10 mouse cellular contexts compared by ENCODE assay signal in the genomic region with DNA sequence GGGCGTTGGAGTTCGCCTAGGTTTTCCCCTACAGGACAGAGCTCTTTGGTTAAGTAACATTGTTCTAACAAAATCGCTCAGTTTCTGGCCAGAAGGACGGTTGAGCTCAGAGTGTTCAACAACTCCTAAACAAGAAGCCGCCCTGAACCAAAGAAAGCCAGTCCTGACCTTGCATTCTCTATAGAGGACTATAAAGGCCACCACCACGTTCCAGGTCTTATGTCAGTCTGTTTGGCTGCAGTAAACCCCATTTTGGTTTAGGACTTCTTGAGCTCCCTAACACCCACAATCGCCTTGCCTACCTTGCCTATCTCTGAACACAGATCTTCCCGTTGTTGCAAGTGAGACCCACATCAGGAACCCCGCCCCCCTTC. TPM values are rescaled to one million over a fixed set of nuclear protein-coding genes. Genes with fewer than 3 reads are reported as not detected.
DNase-seq lines count a peak whose midpoint lies in the region; ATAC-seq and TF ChIP-seq lines count a peak whose summit lies in the region.
"Had no signal": no experiment of that assay in that cellular context is flagged by ENCODE, and none has a peak within 500 bp of the region (broad histone marks: within the 10 kb centered on the region; RNA-seq: fewer than 3 reads in every experiment).

No protein-coding gene starts in this region.

- H3K9ac ChIP-seq in limb, embryonic 15.5 days: no peak overlapping the region
- H3K9ac ChIP-seq in stomach, postnatal 0 days (ENCODE audit: low read length): no peak overlapping the region

- H3K36me3 ChIP-seq in megakaryocyte, embryonic 14.5 days (replicated peaks; ENCODE audit: low read length): no peaks in the 10 kb centered on the region
- no peaks in the 10 kb centered on the region for H3K36me3 ChIP-seq in limb, embryonic 15.5 days
- no peaks in the 10 kb centered on the region for H3K36me3 ChIP-seq in stomach, postnatal 0 days (ENCODE audit: control insufficient read depth, insufficient read depth, low read length)

- ATAC-seq in megakaryocyte, adult 5-6 weeks (ENCODE audit: poor library complexity, severe bottlenecking): no peak
- no peak for ATAC-seq in limb, embryonic 15.5 days (ENCODE audit: insufficient number of reproducible peaks, low FRiP score, low TSS enrichment, low read depth)
- no peak for ATAC-seq in stomach, postnatal 0 days (ENCODE audit: low FRiP score, low TSS enrichment)

- peak overlapping the region; percentile 85 for H3K4me3 ChIP-seq in megakaryocyte, embryonic 14.5 days (replicated peaks)
- peak overlapping the region; percentile 35 for H3K4me3 ChIP-seq in limb, embryonic 15.5 days
- peak overlapping the region; percentile 29 for H3K4me3 ChIP-seq in stomach, postnatal 0 days (ENCODE audit: low read depth, low read length)

- peaks cover 7% of the 10 kb centered on the region for H3K4me1 ChIP-seq in megakaryocyte, embryonic 14.5 days
- H3K4me1 ChIP-seq in limb, embryonic 15.5 days: peaks cover 9% of the 10 kb centered on the region
- H3K4me1 ChIP-seq in stomach, postnatal 0 days (replicated peaks; ENCODE audit: control insufficient read depth, insufficient read depth): no peaks in the 10 kb centered on the region

- DNase-seq in embryo, embryonic 10 days (ENCODE audit: low spot score): peak; percentile 7
- no peak for DNase-seq in embryo, embryonic 10.5 days (ENCODE audit: low spot score)
- DNase-seq in stomach, postnatal 0 days (ENCODE audit: low spot score): no peak
- DNase-seq in gastrocnemius, postnatal 10 days: no peak
- DNase-seq in spleen, postnatal 4 days (ENCODE audit: low spot score in 2 of 2): no peak
- DNase-seq: kidney, adult 8-10 months; thymus, postnatal 14 days had no signal

- H3K9me3 ChIP-seq in megakaryocyte, embryonic 14.5 days: peaks cover 15% of the 10 kb centered on the region; the same call in 1 of the 2 replicates
- no peaks in the 10 kb centered on the region for H3K9me3 ChIP-seq in limb, embryonic 15.5 days
- H3K9me3 ChIP-seq in stomach, postnatal 0 days (ENCODE audit: control insufficient read depth, low read length): no peaks in the 10 kb centered on the region

- no peak for TF ChIP-seq CTCF in stomach, postnatal 0 days (IDR thresholded peaks at IDR 0.05; ENCODE audit: low read depth)

- TF ChIP-seq EP300 in stomach, postnatal 0 days (optimal IDR thresholded peaks at IDR 0.05): no peak

- no peak overlapping the region for H3K27ac ChIP-seq in limb, embryonic 15.5 days
- H3K27ac ChIP-seq in stomach, postnatal 0 days (replicated peaks): no peak overlapping the region

- H3K4me2 ChIP-seq in limb, embryonic 15.5 days: peak overlapping the region; percentile 86
- H3K4me2 ChIP-seq in stomach, postnatal 0 days (replicated peaks; ENCODE audit: low read depth): peak overlapping the region; percentile 55

- 12% methylated on average over 9 of the region's 9 CpGs for WGBS in limb, embryonic 15.5 days
- 14% methylated on average over 9 of the region's 9 CpGs for WGBS in stomach, postnatal 0 days

- H3K27me3 ChIP-seq in megakaryocyte, embryonic 14.5 days (replicated peaks): peaks cover 17% of the 10 kb centered on the region
- H3K27me3 ChIP-seq in limb, embryonic 15.5 days: peaks cover 23% of the 10 kb centered on the region
- H3K27me3 ChIP-seq in stomach, postnatal 0 days (ENCODE audit: control insufficient read depth, insufficient read depth, low read length): no peaks in the 10 kb centered on the region; the same call in 1 of the 2 replicates

RNA-seq across cellular contexts. Expression of a gene that starts 0.3 kb away (rescaled TPM):
- polyA plus RNA-seq in megakaryocyte, embryonic 14.5 days (2012; ENCODE audit: insufficient read depth, low replicate concordance): not detected in 2 replicates
- not detected in 2 replicates for total RNA-seq in megakaryocyte, adult 5-6 weeks (2015)
- not detected in 2 replicates for total RNA-seq in megakaryocyte, adult 5-6 weeks (2017)
- 0.07 and 0.09 TPM in 2 replicates for polyA plus RNA-seq in limb, embryonic 15.5 days (2015; fragmentation: Nextera tagmentation; extraction: Ambion mirVana)
- polyA plus RNA-seq in stomach, postnatal 0 days (2015; fragmentation: Nextera tagmentation; extraction: Ambion mirVana): 0.04 TPM in 1 of 2 replicates, not detected in the other
- total RNA-seq in gastrocnemius, postnatal 10 days (2021): not detected

Comparison
In these comparisons a context has a peak if more than half of its experiments do, and no peak if none do; other contexts are left out.
1. H3K4me3 ChIP-seq: peak in every context shown above with its lines; median percentile 85 in megakaryocyte, embryonic 14.5 days; 35 in limb, embryonic 15.5 days; 29 in stomach, postnatal 0 days.